Mouse (Mus musculus): Measurements from ENCODE around the gene Ralgps2. TPM values are rescaled to one million over a fixed set of nuclear protein-coding genes. Genes with fewer than 3 reads are reported as not detected.

Ralgps2 gene
- total and polyA plus RNA-seq, 3 experiments: 7.8 to 16.4 TPM; not detected in 1

DNA sequence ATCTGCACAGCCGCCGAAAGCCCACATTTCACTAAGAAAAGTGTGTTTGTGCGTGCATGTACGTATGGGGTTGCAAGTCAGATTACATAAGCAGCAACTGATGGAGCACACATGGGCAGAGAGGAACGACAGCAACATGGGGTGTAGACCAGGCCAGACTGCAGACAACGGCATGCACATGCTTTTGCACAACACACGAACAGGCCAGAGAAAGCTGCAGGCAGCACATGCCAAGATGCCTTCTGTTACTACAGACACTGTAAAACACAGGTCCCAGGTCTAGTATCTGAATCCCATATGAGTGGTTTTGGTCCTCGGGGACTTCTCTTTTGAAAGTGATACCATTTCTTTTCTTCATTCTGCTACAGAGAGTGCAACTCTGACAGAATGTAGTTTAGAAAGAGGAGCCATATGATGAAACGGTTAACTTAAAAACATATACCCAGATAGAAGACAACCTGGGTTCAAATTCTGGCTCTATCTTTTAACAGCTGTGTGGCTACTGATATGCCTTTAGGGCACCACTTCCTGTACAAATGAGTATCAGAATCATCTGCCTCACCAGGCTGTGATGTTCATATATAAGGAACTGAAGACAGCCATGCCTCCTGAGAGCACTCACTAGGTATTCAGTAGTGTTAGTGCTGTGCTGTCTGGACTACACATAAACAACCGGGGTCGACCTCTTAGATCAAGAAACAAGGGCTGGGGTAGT, 97.6 kb downstream of the Ralgps2 start:
- Histone ChIP-seq H3K27ac (ENCODE audit: control insufficient read depth, low read depth, low read length) (no peak overlapping the region), H3K27me3 (ENCODE audit: control insufficient read depth in 1 of 2, insufficient read depth in 2 of 2, low read length in 2 of 2) (no peaks in the 10 kb centered on the region), H3K9me3 (replicated peaks; ENCODE audit: insufficient read depth, low read length) (no peaks in the 10 kb centered on the region), H3K36me3 (ENCODE audit: control insufficient read depth in 1 of 2, insufficient read depth in 2 of 2, low read length in 2 of 2) (peaks cover 0 to 5% of the 10 kb centered on the region in 2 experiments; a peak in 2 of 4 replicates), H3K9ac (ENCODE audit: control insufficient read depth, low read depth, low read length, poor library complexity, severe bottlenecking) (no peak overlapping the region), H3K4me1 (ENCODE audit: control insufficient read depth in 1 of 2, insufficient read depth in 2 of 2, low read length in 2 of 2) (peaks cover 6 to 7% of the 10 kb centered on the region in 2 experiments), H3K4me3 (ENCODE audit: control insufficient read depth in 1 of 2, insufficient read depth in 1 of 2, low read depth in 2 of 2, low read length in 2 of 2) (no peak overlapping the region), H3K79me2 (ENCODE audit: control insufficient read depth, insufficient read depth, low read length, poor library complexity) (no peaks in the 10 kb centered on the region)
- TF ChIP-seq BHLHE40 (IDR thresholded peaks at IDR 0.05; ENCODE audit: borderline replicate concordance, low read depth, low read length) (no peak), ZMIZ1 (IDR thresholded peaks at IDR 0.05; ENCODE audit: low read depth, low read length) (no peak), JUND (IDR thresholded peaks at IDR 0.05; ENCODE audit: low read depth, low read length) (no peak), NRF1 (IDR thresholded peaks at IDR 0.05; ENCODE audit: insufficient read depth, low read depth, low read length, poor library complexity, severe bottlenecking) (no peak), CTCF (IDR thresholded peaks at IDR 0.05 in 2 of 3, conservative IDR thresholded peaks at IDR 0.05 in 1 of 3; ENCODE audit: control insufficient read depth in 1 of 3, insufficient read depth in 1 of 3, low read depth in 2 of 3, low read length in 3 of 3, poor library complexity in 1 of 3, severe bottlenecking in 1 of 3) (no peak), MYC (IDR thresholded peaks at IDR 0.05; ENCODE audit: low read depth, low read length) (no peak), MXI1 (IDR thresholded peaks at IDR 0.05; ENCODE audit: low read depth, low read length) (no peak), CHD1 (IDR thresholded peaks at IDR 0.05; ENCODE audit: low read depth, low read length) (no peak), TBP (IDR thresholded peaks at IDR 0.05; ENCODE audit: low read depth, low read length) (no peak), ELF1 (IDR thresholded peaks at IDR 0.05; ENCODE audit: low read depth, low read length) (no peak), RCOR1 (IDR thresholded peaks at IDR 0.05; ENCODE audit: low read depth, low read length) (no peak), POLR2AphosphoS5 (IDR thresholded peaks at IDR 0.05; ENCODE audit: borderline replicate concordance, low read depth, low read length) (no peak), SIN3A (IDR thresholded peaks at IDR 0.05; ENCODE audit: low read length) (no peak), NELFE (IDR thresholded peaks at IDR 0.05; ENCODE audit: low read depth, low read length) (no peak), TAL1 (IDR thresholded peaks at IDR 0.05; ENCODE audit: low read length) (peak; percentile 23; the same call in 1 of the 2 replicates), MEF2A (IDR thresholded peaks at IDR 0.05; ENCODE audit: extremely low read depth, insufficient replicate concordance, low read depth, low read length, poor library complexity, severe bottlenecking) (no peak), SMC3 (IDR thresholded peaks at IDR 0.05; ENCODE audit: low read depth, low read length) (no peak), ZC3H11A (IDR thresholded peaks at IDR 0.05; ENCODE audit: low read depth, low read length) (no peak), RAD21 (IDR thresholded peaks at IDR 0.05; ENCODE audit: low read depth, low read length) (no peak), ZKSCAN1 (IDR thresholded peaks at IDR 0.05; ENCODE audit: low read depth, low read length) (no peak), E2F4 (IDR thresholded peaks at IDR 0.05; ENCODE audit: borderline replicate concordance, low read depth, low read length) (no peak), MAZ (IDR thresholded peaks at IDR 0.05; ENCODE audit: low read depth, low read length) (no peak), KAT2A (conservative IDR thresholded peaks at IDR 0.05; ENCODE audit: low read depth, low read length) (no peak), USF1 (IDR thresholded peaks at IDR 0.05; ENCODE audit: low read depth, low read length) (no peak), GABPA (IDR thresholded peaks at IDR 0.05; ENCODE audit: low read depth, low read length) (no peak), MAFK (IDR thresholded peaks at IDR 0.05; ENCODE audit: borderline replicate concordance, low read depth, low read length) (no peak), CHD2 (IDR thresholded peaks at IDR 0.05; ENCODE audit: low read length) (no peak), POLR2AphosphoS2 (IDR thresholded peaks at IDR 0.05; ENCODE audit: low read length) (no peak), ETS1 (IDR thresholded peaks at IDR 0.05; ENCODE audit: low read depth, low read length) (peak; percentile 78), MAX (IDR thresholded peaks at IDR 0.05; ENCODE audit: low read length) (no peak), GATA1 (IDR thresholded peaks at IDR 0.05; ENCODE audit: low read depth, low read length) (peak; percentile 59), TCF12 (IDR thresholded peaks at IDR 0.05; ENCODE audit: low read depth, low read length) (peak; percentile 65; the same call in 1 of the 2 replicates), EP300 (IDR thresholded peaks at IDR 0.05; ENCODE audit: low read depth in 1 of 2, low read length in 2 of 2) (peak; percentile 39 to 55; a peak in 2 of 4 replicates), UBTF (IDR thresholded peaks at IDR 0.05; ENCODE audit: borderline replicate concordance, insufficient read depth, low read depth, low read length) (no peak), MYB (IDR thresholded peaks at IDR 0.05; ENCODE audit: low read depth, low read length) (no peak)
- DNase-seq (ENCODE audit: low read depth, low spot score): peak; percentile 44
